Mouse (Mus musculus): Measurements from ENCODE around the gene Gabrb1.

- TF ChIP-seq CTCF (IDR thresholded peaks at IDR 0.05; ENCODE audit: low read depth, low read length) (no peak), POLR2A (IDR thresholded peaks at IDR 0.05; ENCODE audit: extremely low read depth, insufficient read depth, low read length) (no peak)
Measured at GRCm38 (mm10) chr5:71917206-71917605, 259.3 kb downstream of the Gabrb1 start.
